Comparison of ENCODE assay signal across 13 mouse cellular contexts in genomic region chr12:3850165-3850564, GRCm38 (mm10). TPM values are rescaled to one million over a fixed set of nuclear protein-coding genes. Genes with fewer than 3 reads are reported as not detected.
A peak's percentile ranks its signal among the peaks of the same experiment; 100 is the strongest.
DNase-seq lines count a peak whose midpoint lies in the region; ATAC-seq and TF ChIP-seq lines count a peak whose summit lies in the region.
"Had no signal": no experiment of that assay in that cellular context is flagged by ENCODE, and none has a peak within 500 bp of the region (broad histone marks: within the 10 kb centered on the region; RNA-seq: fewer than 3 reads in every experiment).

No protein-coding gene starts in this region.

- no peak overlapping the region for H3K9ac ChIP-seq in liver, embryonic 13.5 days
- H3K9ac ChIP-seq in liver, postnatal 0 days (replicated peaks) = no peak overlapping the region
- no peak overlapping the region for H3K9ac ChIP-seq in intestine, embryonic 15.5 days
- H3K9ac ChIP-seq in neural tube, embryonic 13.5 days = peak overlapping the region; percentile 43; the same call in 1 of the 2 replicates

- ATAC-seq in liver, embryonic 13.5 days (ENCODE audit: low read depth) = 0 out of 2 replicates have a peak, but pooled peaks have one; percentile 18
- ATAC-seq in liver, postnatal 0 days = no peak
- ATAC-seq in intestine, embryonic 15.5 days = peak; percentile 32; the same call in 1 of the 2 replicates
- peak; percentile 49; the same call in 1 of the 2 replicates for ATAC-seq in neural tube, embryonic 13.5 days (ENCODE audit: low read depth)

- DNase-seq in cerebellum, adult 2 months = no peak
- no peak for DNase-seq in cerebellum, adult 9-10 months
- no peak for DNase-seq in liver, embryonic 13.5 days
- DNase-seq in liver, postnatal 0 days = no peak
- no peak for DNase-seq in left cerebral cortex, adult 11 months (ENCODE audit: low spot score)
- DNase-seq in spleen, adult 12 weeks (ENCODE audit: low spot score) = no peak
- DNase-seq: adrenal gland, postnatal 14 days; heart, postnatal 14 days; layer of hippocampus, postnatal 36 days; right cerebral cortex, adult 18-20 months had no signal

- H3K4me1 ChIP-seq in cerebellum, adult 2 months (ENCODE audit: control insufficient read depth, insufficient read depth, low read length) = peaks cover 40% of the 10 kb centered on the region
- H3K4me1 ChIP-seq in liver, embryonic 13.5 days (replicated peaks) = peaks cover 16% of the 10 kb centered on the region
- peaks cover 4% of the 10 kb centered on the region; the same call in 1 of the 2 replicates for H3K4me1 ChIP-seq in liver, postnatal 0 days (ENCODE audit: insufficient read depth)
- peaks cover 8% of the 10 kb centered on the region for H3K4me1 ChIP-seq in intestine, embryonic 15.5 days (replicated peaks)
- peaks cover 16% of the 10 kb centered on the region for H3K4me1 ChIP-seq in neural tube, embryonic 13.5 days (replicated peaks)

- no peak overlapping the region for H3K4me3 ChIP-seq in cerebellum, adult 2 months (replicated peaks; ENCODE audit: insufficient read depth, low read depth, low read length)
- H3K4me3 ChIP-seq in liver, embryonic 13.5 days (replicated peaks) = no peak overlapping the region
- no peak overlapping the region for H3K4me3 ChIP-seq in liver, postnatal 0 days (ENCODE audit: low read depth, low read length)
- H3K4me3 ChIP-seq in intestine, embryonic 15.5 days (replicated peaks) = no peak overlapping the region
- no peak overlapping the region for H3K4me3 ChIP-seq in neural tube, embryonic 13.5 days

- TF ChIP-seq EP300 in liver, postnatal 0 days (IDR thresholded peaks at IDR 0.05; ENCODE audit: low read depth) = no peak

- H3K27ac ChIP-seq in cerebellum, adult 2 months (ENCODE audit: insufficient read depth, low read length) = peak overlapping the region; percentile 62
- H3K27ac ChIP-seq in liver, embryonic 13.5 days = no peak overlapping the region
- H3K27ac ChIP-seq in liver, postnatal 0 days (ENCODE audit: low read depth) = no peak overlapping the region
- peak overlapping the region; percentile 52 for H3K27ac ChIP-seq in intestine, embryonic 15.5 days
- H3K27ac ChIP-seq in neural tube, embryonic 13.5 days (replicated peaks) = peak overlapping the region; percentile 65

- WGBS in cerebellum, adult 2 months = 27% methylated on average over 5 of the region's 5 CpGs
- WGBS in liver, embryonic 13.5 days (ENCODE audit: insufficient replicate concordance) = 62% methylated on average over 5 of the region's 5 CpGs
- 60% methylated on average over 5 of the region's 5 CpGs for WGBS in liver, postnatal 0 days (ENCODE audit: insufficient replicate concordance)
- 33% methylated on average over 5 of the region's 5 CpGs for WGBS in intestine, embryonic 15.5 days
- WGBS in neural tube, embryonic 13.5 days = 22% methylated on average over 5 of the region's 5 CpGs

- no peak for TF ChIP-seq POLR2A in cerebellum, adult 2 months (IDR thresholded peaks at IDR 0.05; ENCODE audit: borderline replicate concordance, insufficient read depth, low read length)

- H3K9me3 ChIP-seq in liver, embryonic 13.5 days (replicated peaks) = no peaks in the 10 kb centered on the region
- H3K9me3 ChIP-seq in liver, postnatal 0 days (ENCODE audit: low read length) = no peaks in the 10 kb centered on the region
- no peaks in the 10 kb centered on the region for H3K9me3 ChIP-seq in intestine, embryonic 15.5 days
- H3K9me3 ChIP-seq in neural tube, embryonic 13.5 days = no peaks in the 10 kb centered on the region
- H3K9me3 ChIP-seq: G1E had no signal

- H3K27me3 ChIP-seq in cerebellum, adult 2 months (ENCODE audit: control insufficient read depth, insufficient read depth, low read length) = no peaks in the 10 kb centered on the region
- H3K27me3 ChIP-seq in liver, embryonic 13.5 days = no peaks in the 10 kb centered on the region
- H3K27me3 ChIP-seq in liver, postnatal 0 days (ENCODE audit: insufficient read depth, low read length) = no peaks in the 10 kb centered on the region
- no peaks in the 10 kb centered on the region for H3K27me3 ChIP-seq in intestine, embryonic 15.5 days (replicated peaks)
- no peaks in the 10 kb centered on the region for H3K27me3 ChIP-seq in neural tube, embryonic 13.5 days

- no peak overlapping the region for H3K4me2 ChIP-seq in liver, embryonic 13.5 days
- no peak overlapping the region for H3K4me2 ChIP-seq in liver, postnatal 0 days (ENCODE audit: low read depth, low read length)
- H3K4me2 ChIP-seq in intestine, embryonic 15.5 days (replicated peaks) = no peak overlapping the region
- H3K4me2 ChIP-seq in neural tube, embryonic 13.5 days = no peak overlapping the region

- H3K36me3 ChIP-seq in liver, embryonic 13.5 days = peaks cover 21% of the 10 kb centered on the region
- peaks cover 14% of the 10 kb centered on the region; the same call in 1 of the 2 replicates for H3K36me3 ChIP-seq in liver, postnatal 0 days (replicated peaks; ENCODE audit: insufficient read depth, low read length)
- peaks cover 35% of the 10 kb centered on the region for H3K36me3 ChIP-seq in intestine, embryonic 15.5 days
- H3K36me3 ChIP-seq in neural tube, embryonic 13.5 days = peaks cover 50% of the 10 kb centered on the region
- H3K36me3 ChIP-seq: G1E had no signal

- no peak for TF ChIP-seq CTCF in cerebellum, adult 2 months (IDR thresholded peaks at IDR 0.05; ENCODE audit: borderline replicate concordance, insufficient read depth, low read depth, low read length)
- no peak for TF ChIP-seq CTCF in liver, postnatal 0 days (IDR thresholded peaks at IDR 0.05; ENCODE audit: low read depth)

RNA-seq across cellular contexts. Expression of gene Dnmt3a, which starts 44.4 kb away (rescaled TPM):
- 43.2 and 47.6 TPM in 2 replicates for polyA plus RNA-seq in cerebellum, adult 2 months (2012; rRNA removed)
- polyA plus RNA-seq in liver, embryonic 13.5 days (2015; fragmentation: Nextera tagmentation; extraction: Ambion mirVana) = 29.6 and 33.7 TPM in 2 replicates
- 21.0 and 24.3 TPM in 2 replicates for polyA plus RNA-seq in liver, postnatal 0 days (2015; fragmentation: Nextera tagmentation; extraction: Ambion mirVana)
- 114 and 120 TPM in 2 replicates for polyA plus RNA-seq in intestine, embryonic 15.5 days (2015; fragmentation: Nextera tagmentation; extraction: Ambion mirVana)
- polyA plus RNA-seq in neural tube, embryonic 13.5 days (2015; fragmentation: Nextera tagmentation; extraction: Ambion mirVana) = 95.7 and 118 TPM in 2 replicates

Comparison
In these comparisons a context has a peak if more than half of its experiments do, and no peak if none do; other contexts are left out.
1. H3K27ac ChIP-seq: peak in cerebellum, adult 2 months (single experiment), intestine, embryonic 15.5 days (single experiment) and neural tube, embryonic 13.5 days (single experiment); none in liver, embryonic 13.5 days (single experiment) and liver, postnatal 0 days (single experiment).